In genomic region chr2:103905681-103906080, GRCm38 (mm10) we compare ENCODE assay signal across 13 mouse cellular contexts. TPM values are rescaled to one million over a fixed set of nuclear protein-coding genes. Genes with fewer than 3 reads are reported as not detected.
DNase-seq lines count a peak whose midpoint lies in the region; ATAC-seq and TF ChIP-seq lines count a peak whose summit lies in the region.
"Had no signal": no experiment of that assay in that cellular context is flagged by ENCODE, and none has a peak within 500 bp of the region (broad histone marks: within the 10 kb centered on the region; RNA-seq: fewer than 3 reads in every experiment).

No protein-coding gene starts in this region.

- H3K4me1 ChIP-seq in heart, embryonic 10.5 days = peaks cover 40% of the 10 kb centered on the region
- H3K4me1 ChIP-seq in lung, embryonic 15.5 days = peaks cover 28% of the 10 kb centered on the region
- peaks cover 14% of the 10 kb centered on the region for H3K4me1 ChIP-seq in hindbrain, embryonic 14.5 days (replicated peaks; ENCODE audit: control insufficient read depth, insufficient read depth, low read length)
- peaks cover 69% of the 10 kb centered on the region for H3K4me1 ChIP-seq in liver, embryonic 15.5 days (replicated peaks)

- ATAC-seq in lung, embryonic 15.5 days (ENCODE audit: borderline replicate concordance, extremely low read depth, low FRiP score, low TSS enrichment) = no peak
- ATAC-seq in hindbrain, embryonic 14.5 days (ENCODE audit: low FRiP score) = peak; percentile 29; the same call in 1 of the 2 replicates
- ATAC-seq in liver, embryonic 15.5 days (ENCODE audit: insufficient read depth) = 0 out of 2 replicates have a peak, but pooled peaks have one; percentile 22
- ATAC-seq: intestine, embryonic 16.5 days had no signal

- H3K4me3 ChIP-seq in heart, embryonic 10.5 days = no peak overlapping the region
- H3K4me3 ChIP-seq in lung, embryonic 15.5 days = no peak overlapping the region
- H3K4me3 ChIP-seq in hindbrain, embryonic 14.5 days (replicated peaks; ENCODE audit: low read length) = no peak overlapping the region
- H3K4me3 ChIP-seq in liver, embryonic 15.5 days (replicated peaks) = no peak overlapping the region
- H3K4me3 ChIP-seq in gastrocnemius, adult 2 months = no peak overlapping the region
- H3K4me3 ChIP-seq in layer of hippocampus, adult 2 months = no peak overlapping the region

- intact Hi-C loops in gastrocnemius, adult 2 months (cut with DNase I) = no loop called here

- TF ChIP-seq CTCF in gastrocnemius, adult 2 months (IDR thresholded peaks at IDR 0.05) = no peak
- TF ChIP-seq CTCF in layer of hippocampus, adult 2 months (conservative IDR thresholded peaks at IDR 0.05) = no peak

- peak; percentile 35 for DNase-seq in heart, embryonic 10.5 days (ENCODE audit: low spot score)
- DNase-seq in heart, postnatal 4 days = no peak
- DNase-seq in lung, postnatal 25 days (ENCODE audit: low spot score) = no peak
- DNase-seq in hindbrain, embryonic 14.5 days (ENCODE audit: low spot score) = no peak
- no peak for DNase-seq in gastrocnemius, adult 2 months
- DNase-seq in layer of hippocampus, adult 2 months (ENCODE audit: low spot score in 2 of 2) = no peak
- DNase-seq: cerebellum, adult 2 months; gastrocnemius, postnatal 36 days; heart, postnatal 10 days; lung, postnatal 36 days had no signal

- H3K9ac ChIP-seq in lung, embryonic 15.5 days = no peak overlapping the region
- H3K9ac ChIP-seq in hindbrain, embryonic 14.5 days = no peak overlapping the region
- no peak overlapping the region for H3K9ac ChIP-seq in liver, embryonic 15.5 days

- H3K27ac ChIP-seq in heart, embryonic 10.5 days = 0 out of 2 replicates have a peak overlapping the region, but pooled peaks have one; percentile 4
- peak overlapping the region; percentile 81; the same call in 1 of the 2 replicates for H3K27ac ChIP-seq in lung, embryonic 15.5 days
- no peak overlapping the region for H3K27ac ChIP-seq in hindbrain, embryonic 14.5 days
- H3K27ac ChIP-seq in liver, embryonic 15.5 days (replicated peaks) = no peak overlapping the region
- H3K27ac ChIP-seq in gastrocnemius, adult 2 months = no peak overlapping the region
- no peak overlapping the region for H3K27ac ChIP-seq in layer of hippocampus, adult 2 months

- WGBS in heart, embryonic 10.5 days = 55% methylated on average over 1 of the region's 1 CpGs
- 71% methylated on average over 1 of the region's 1 CpGs for WGBS in lung, embryonic 15.5 days
- 70% methylated on average over 1 of the region's 1 CpGs for WGBS in hindbrain, embryonic 14.5 days
- WGBS in liver, embryonic 15.5 days (ENCODE audit: insufficient replicate concordance) = 41% methylated on average over 1 of the region's 1 CpGs

- H3K4me2 ChIP-seq in lung, embryonic 15.5 days = no peak overlapping the region
- no peak overlapping the region for H3K4me2 ChIP-seq in hindbrain, embryonic 14.5 days (replicated peaks)
- no peak overlapping the region for H3K4me2 ChIP-seq in liver, embryonic 15.5 days

- H3K27me3 ChIP-seq in heart, embryonic 10.5 days (ENCODE audit: insufficient read depth, poor library complexity, severe bottlenecking) = peaks cover 13% of the 10 kb centered on the region
- no peaks in the 10 kb centered on the region for H3K27me3 ChIP-seq in lung, embryonic 15.5 days
- H3K27me3 ChIP-seq in hindbrain, embryonic 14.5 days (ENCODE audit: control insufficient read depth, insufficient read depth, low read length) = no peaks in the 10 kb centered on the region
- no peaks in the 10 kb centered on the region for H3K27me3 ChIP-seq in liver, embryonic 15.5 days

- no peaks in the 10 kb centered on the region for H3K9me3 ChIP-seq in heart, embryonic 10.5 days
- H3K9me3 ChIP-seq in lung, embryonic 15.5 days = no peaks in the 10 kb centered on the region
- H3K9me3 ChIP-seq in hindbrain, embryonic 14.5 days (ENCODE audit: control insufficient read depth, low read length) = no peaks in the 10 kb centered on the region
- H3K9me3 ChIP-seq in liver, embryonic 15.5 days (replicated peaks) = no peaks in the 10 kb centered on the region

- H3K36me3 ChIP-seq in heart, embryonic 10.5 days = no peaks in the 10 kb centered on the region
- H3K36me3 ChIP-seq in lung, embryonic 15.5 days = no peaks in the 10 kb centered on the region
- no peaks in the 10 kb centered on the region for H3K36me3 ChIP-seq in hindbrain, embryonic 14.5 days (replicated peaks; ENCODE audit: control insufficient read depth, insufficient read depth)
- peaks cover 23% of the 10 kb centered on the region for H3K36me3 ChIP-seq in liver, embryonic 15.5 days (replicated peaks)

RNA-seq across cellular contexts. Expression of gene Lmo2, which starts 52.1 kb away (rescaled TPM):
- polyA plus RNA-seq in heart, embryonic 10.5 days (2016; fragmentation: Nextera tagmentation; extraction: Ambion mirVana) = 21.7 and 35.2 TPM in 2 replicates
- total RNA-seq in heart, postnatal 4 days (2021) = 10 to 100 TPM; 25.0 to 25.4 TPM
- polyA plus RNA-seq in lung, embryonic 15.5 days (2015; fragmentation: Nextera tagmentation; extraction: Ambion mirVana) = 35.1 and 38.2 TPM in 2 replicates
- polyA plus RNA-seq in hindbrain, embryonic 14.5 days (2014; fragmentation: Nextera tagmentation; extraction: Ambion mirVana) = 48.1 and 49.8 TPM in 2 replicates
- polyA plus RNA-seq in liver, embryonic 15.5 days (2015; fragmentation: Nextera tagmentation; extraction: Ambion mirVana) = 148 and 156 TPM in 2 replicates
- total RNA-seq in gastrocnemius, adult 2 months (2021) = 1 to 10 TPM; 4.1 to 7.0 TPM
- 10 to 100 TPM; 20.3 to 22.1 TPM for total RNA-seq in layer of hippocampus, adult 2 months (2021)

Comparison
In these comparisons a context has a peak if more than half of its experiments do, and no peak if none do; other contexts are left out.
1. H3K27ac ChIP-seq: peak in heart, embryonic 10.5 days (single experiment) and lung, embryonic 15.5 days (single experiment); none in hindbrain, embryonic 14.5 days (single experiment), liver, embryonic 15.5 days (single experiment), gastrocnemius, adult 2 months (single experiment) and layer of hippocampus, adult 2 months (single experiment).